Mouse (Mus musculus) kidney, postnatal 14 days (tissue): ENCODE measurements around the gene Chaf1a.

Experiments
- DNase-seq: peaks from one replicate; pipeline ENCODE4 v3.0.0; 2022; ENCODE audit warnings: mixed read lengths

Gene Chaf1a

GRCm38 (mm10) chr17:56020400-56021084 is 19.7 kb upstream of the Chaf1a start:
- no peak for DNase-seq

- DNase-seq, result no peak
Observed at GRCm38 (mm10) chr17:56021161-56021910, 18.9 kb upstream of the Chaf1a start.

- DNase-seq, result no peak
Observed at GRCm38 (mm10) chr17:56022131-56022988, 17.9 kb upstream of the Chaf1a start.

- DNase-seq, result no peak
Observed at GRCm38 (mm10) chr17:56022989-56023290, 17.3 kb upstream of the Chaf1a start.

- DNase-seq, result no peak
Observed at GRCm38 (mm10) chr17:56023386-56023785, 16.9 kb upstream of the Chaf1a start.

GRCm38 (mm10) chr17:56024476-56024875 is 15.8 kb upstream of the Chaf1a start:
- no peak for DNase-seq

GRCm38 (mm10) chr17:56024931-56025330 is 15.3 kb upstream of the Chaf1a start:
- no peak for DNase-seq

GRCm38 (mm10) chr17:56026303-56026702 is 13.9 kb upstream of the Chaf1a start:
- no peak for DNase-seq

GRCm38 (mm10) chr17:56026881-56027280 is 13.4 kb upstream of the Chaf1a start:
- DNase-seq, result no peak

- DNase-seq, result no peak
Observed at GRCm38 (mm10) chr17:56027801-56028441, 12.3 kb upstream of the Chaf1a start.

- DNase-seq, result no peak
Observed at GRCm38 (mm10) chr17:56030238-56030870, 9.9 kb upstream of the Chaf1a start.

GRCm38 (mm10) chr17:56030919-56031318 is 9.3 kb upstream of the Chaf1a start:
- peak; percentile 79 for DNase-seq

GRCm38 (mm10) chr17:56031431-56031830 is 8.8 kb upstream of the Chaf1a start:
- no peak for DNase-seq

- DNase-seq, result peak; percentile 56
Observed at GRCm38 (mm10) chr17:56032127-56032733, 8.0 kb upstream of the Chaf1a start.

- no peak for DNase-seq
Observed at GRCm38 (mm10) chr17:56032831-56033230, 7.4 kb upstream of the Chaf1a start.

GRCm38 (mm10) chr17:56034040-56034725 is 6.1 kb upstream of the Chaf1a start:
- no peak for DNase-seq

- no peak for DNase-seq
Observed at GRCm38 (mm10) chr17:56034726-56035100, 5.5 kb upstream of the Chaf1a start.

- no peak for DNase-seq
Observed at GRCm38 (mm10) chr17:56035216-56035615, 5.0 kb upstream of the Chaf1a start.

GRCm38 (mm10) chr17:56036176-56036900 is 3.9 kb upstream of the Chaf1a start, which contains the start of gene Sh3gl1:
Gene Sh3gl1, minus strand, starts transcription at chr17:56036635.
- peak; percentile 99 for DNase-seq

- DNase-seq, result no peak
Observed at GRCm38 (mm10) chr17:56036901-56037287, 3.3 kb upstream of the Chaf1a start.
